Mouse (Mus musculus) liver, embryonic 12.5 days (tissue): ENCODE data around the gene Foxk1. TPM values are rescaled to one million over a fixed set of nuclear protein-coding genes. Genes with fewer than 3 reads are reported as not detected.
A peak's percentile ranks its signal among the peaks of the same experiment; 100 is the strongest.

ENCODE experiments used
- ATAC-seq: fragments of 200-750 bp; cut with Nextera tagmentation; 2 replicates; pipeline ENCODE4 v1.8.0; 2017; ENCODE audit warnings: moderate number of reproducible peaks, mild to moderate bottlenecking, moderate library complexity
- H3K27ac ChIP-seq: fragments of 300-500 bp; sonication (generic); 2 replicates; pipeline ENCODE4 v1.5.1; 2016; ENCODE audit warnings: mild to moderate bottlenecking
- H3K27me3 ChIP-seq: fragments of 300-500 bp; sonication (generic); replicated peaks from 2 replicates; pipeline ENCODE4 v1.6.1; 2016; ENCODE audit warnings: mild to moderate bottlenecking, moderate library complexity
- H3K36me3 ChIP-seq: fragments of 300-500 bp; sonication (generic); 2 replicates; pipeline ENCODE4 v1.6.1; 2016; ENCODE audit warnings: mild to moderate bottlenecking, moderate library complexity
- H3K4me1 ChIP-seq: fragments of 300-500 bp; sonication (generic); 2 replicates; pipeline ENCODE4 v1.6.1; 2016
- H3K4me2 ChIP-seq: fragments of 300-500 bp; sonication (generic); 2 replicates; pipeline ENCODE4 v1.6.1; 2016; ENCODE audit warnings: mild to moderate bottlenecking, moderate library complexity
- H3K4me3 ChIP-seq: fragments of 300-500 bp; sonication (generic); 2 replicates; pipeline ENCODE4 v1.5.1; 2016; ENCODE audit warnings: mild to moderate bottlenecking, moderate library complexity
- H3K9ac ChIP-seq: fragments of 300-500 bp; sonication (generic); 2 replicates; pipeline ENCODE4 v1.6.1; 2016; ENCODE audit warnings: mild to moderate bottlenecking, moderate library complexity
- H3K9me3 ChIP-seq: fragments of 300-500 bp; sonication (generic); replicated peaks from 2 replicates; pipeline ENCODE4 v1.6.1; 2016; ENCODE audit warnings: mild to moderate bottlenecking, moderate library complexity
- WGBS: fragments of 180-500 bp; shearing (Covaris S2); methylation state at CpG from one replicate; pipeline ENCODE4 v1.1.7; 2016; ENCODE audit not compliant: insufficient replicate concordance; 5-methylcytosine and 5-hydroxymethylcytosine counted together
- polyA plus RNA-seq: library from polyadenylated mRNA; unstranded; fragments of >200 nt; fragmentation: Nextera tagmentation; extraction: Ambion mirVana; gene quantifications from 2 replicates; pipeline ENCODE4 v1.2.1, GENCODE M21; 2016

Gene Foxk1
- polyA plus RNA-seq, 1 experiment from 2014 or later = 3.1 TPM

GRCm38 (mm10) chr5:142394602-142395252, 6.6 kb upstream of the Foxk1 start:
- Histone ChIP-seq H3K4me2 (no peak overlapping the region), H3K9me3 (no peaks in the 10 kb centered on the region)
- ATAC-seq = no peak

GRCm38 (mm10) chr5:142395909-142396308, 5.4 kb upstream of the Foxk1 start:
- Histone ChIP-seq H3K4me1 (peaks cover 16% of the 10 kb centered on the region), H3K4me3 (no peak overlapping the region), H3K9ac (no peak overlapping the region), H3K27me3 (no peaks in the 10 kb centered on the region), H3K27ac (no peak overlapping the region), H3K36me3 (no peaks in the 10 kb centered on the region), H3K4me2 (no peak overlapping the region), H3K9me3 (no peaks in the 10 kb centered on the region)
- no peak for ATAC-seq
- whole genome bisulfite sequencing = 55% methylated on average over 5 of the region's 5 CpGs

More at GRCm38 (mm10) chr5:142394602-142395252, 6.6 kb upstream of the Foxk1 start:
- H3K27me3 ChIP-seq = no peaks in the 10 kb centered on the region
- no peak overlapping the region for H3K4me3 ChIP-seq
- H3K27ac ChIP-seq = no peak overlapping the region
- H3K9ac ChIP-seq = no peak overlapping the region
- H3K36me3 ChIP-seq = no peaks in the 10 kb centered on the region
- WGBS = 79% methylated on average over 6 of the region's 6 CpGs
- peaks cover 5% of the 10 kb centered on the region for H3K4me1 ChIP-seq

- Histone ChIP-seq H3K4me1 (peaks cover 54% of the 10 kb centered on the region), H3K9me3 (no peaks in the 10 kb centered on the region), H3K27me3 (no peaks in the 10 kb centered on the region), H3K27ac (peak overlapping the region; percentile 67), H3K4me2 (peak overlapping the region; percentile 98), H3K9ac (peak overlapping the region; percentile 94), H3K4me3 (peak overlapping the region; percentile 94), H3K36me3 (peaks cover 8% of the 10 kb centered on the region; the same call in 1 of the 2 replicates)
- ATAC-seq = peak; percentile 18; the same call in 1 of the 2 replicates
- 10% methylated on average over 17 of the region's 17 CpGs for WGBS
Measured at GRCm38 (mm10) chr5:142400181-142400883, 965 bp upstream of the Foxk1 start.

GRCm38 (mm10) chr5:142401641-142402625, 636 bp downstream of the Foxk1 start:
- peak; percentile 73 for ATAC-seq
- Histone ChIP-seq H3K27me3 (no peaks in the 10 kb centered on the region), H3K4me1 (peaks cover 70% of the 10 kb centered on the region), H3K9me3 (no peaks in the 10 kb centered on the region), H3K36me3 (peaks cover 22% of the 10 kb centered on the region), H3K4me3 (peak overlapping the region; percentile 94), H3K9ac (peak overlapping the region; percentile 94), H3K27ac (peak overlapping the region; percentile 89), H3K4me2 (peak overlapping the region; percentile 98)
- 1% methylated on average over 65 of the region's 67 CpGs for WGBS

- Histone ChIP-seq H3K27ac (no peak overlapping the region), H3K4me2 (peak overlapping the region; percentile 98), H3K9ac (no peak overlapping the region), H3K4me3 (no peak overlapping the region), H3K9me3 (no peaks in the 10 kb centered on the region), H3K36me3 (peaks cover 30% of the 10 kb centered on the region), H3K27me3 (no peaks in the 10 kb centered on the region), H3K4me1 (peaks cover 78% of the 10 kb centered on the region)
- no peak for ATAC-seq
- WGBS = 59% methylated on average over 3 of the region's 3 CpGs
Measured at GRCm38 (mm10) chr5:142403694-142404093, 2.4 kb downstream of the Foxk1 start.

GRCm38 (mm10) chr5:142404307-142404706, 3.0 kb downstream of the Foxk1 start:
- H3K4me1 ChIP-seq = peaks cover 78% of the 10 kb centered on the region
- H3K4me2 ChIP-seq = no peak overlapping the region
- no peak for ATAC-seq
- no peak overlapping the region for H3K4me3 ChIP-seq
- H3K9me3 ChIP-seq = no peaks in the 10 kb centered on the region
- H3K9ac ChIP-seq = no peak overlapping the region
- H3K27ac ChIP-seq = no peak overlapping the region
- no peaks in the 10 kb centered on the region for H3K27me3 ChIP-seq
- H3K36me3 ChIP-seq = peaks cover 30% of the 10 kb centered on the region
- WGBS = 75% methylated on average over 1 of the region's 1 CpGs

GRCm38 (mm10) chr5:142405426-142405825, 4.1 kb downstream of the Foxk1 start:
- Histone ChIP-seq H3K27ac (no peak overlapping the region), H3K4me2 (no peak overlapping the region)

GRCm38 (mm10) chr5:142406401-142406800, 5.1 kb downstream of the Foxk1 start:
- Histone ChIP-seq H3K9me3 (no peaks in the 10 kb centered on the region), H3K4me2 (no peak overlapping the region), H3K27ac (no peak overlapping the region), H3K27me3 (no peaks in the 10 kb centered on the region), H3K4me3 (no peak overlapping the region), H3K4me1 (peaks cover 70% of the 10 kb centered on the region), H3K36me3 (peaks cover 30% of the 10 kb centered on the region), H3K9ac (no peak overlapping the region)
- WGBS = 66% methylated on average over 7 of the region's 7 CpGs
- no peak for ATAC-seq

More at GRCm38 (mm10) chr5:142405426-142405825, 4.1 kb downstream of the Foxk1 start:
- Histone ChIP-seq H3K4me3 (no peak overlapping the region), H3K9ac (no peak overlapping the region), H3K9me3 (no peaks in the 10 kb centered on the region), H3K4me1 (peaks cover 78% of the 10 kb centered on the region), H3K27me3 (no peaks in the 10 kb centered on the region), H3K36me3 (peaks cover 30% of the 10 kb centered on the region)
- no peak for ATAC-seq
- WGBS = 68% methylated on average over 6 of the region's 6 CpGs

GRCm38 (mm10) chr5:142406937-142407336, 5.6 kb downstream of the Foxk1 start:
- Histone ChIP-seq H3K4me3 (no peak overlapping the region), H3K9me3 (no peaks in the 10 kb centered on the region), H3K27ac (no peak overlapping the region), H3K4me2 (no peak overlapping the region), H3K36me3 (peaks cover 30% of the 10 kb centered on the region), H3K4me1 (peaks cover 68% of the 10 kb centered on the region), H3K27me3 (no peaks in the 10 kb centered on the region), H3K9ac (no peak overlapping the region)
- 70% methylated on average over 11 of the region's 11 CpGs for WGBS
- ATAC-seq = no peak

GRCm38 (mm10) chr5:142407381-142407780, 6.1 kb downstream of the Foxk1 start:
- ATAC-seq = no peak
- H3K36me3 ChIP-seq = peaks cover 30% of the 10 kb centered on the region
- H3K4me2 ChIP-seq = no peak overlapping the region
- WGBS = 76% methylated on average over 7 of the region's 7 CpGs
- no peak overlapping the region for H3K4me3 ChIP-seq
- no peak overlapping the region for H3K27ac ChIP-seq
- H3K9ac ChIP-seq = no peak overlapping the region
- H3K4me1 ChIP-seq = peaks cover 66% of the 10 kb centered on the region
- H3K27me3 ChIP-seq = no peaks in the 10 kb centered on the region
- no peaks in the 10 kb centered on the region for H3K9me3 ChIP-seq

- no peaks in the 10 kb centered on the region for H3K27me3 ChIP-seq
- H3K4me2 ChIP-seq = no peak overlapping the region
- no peak for ATAC-seq
- no peak overlapping the region for H3K27ac ChIP-seq
- H3K4me1 ChIP-seq = peaks cover 66% of the 10 kb centered on the region
- H3K36me3 ChIP-seq = peaks cover 30% of the 10 kb centered on the region
- no peak overlapping the region for H3K9ac ChIP-seq
- H3K9me3 ChIP-seq = no peaks in the 10 kb centered on the region
- H3K4me3 ChIP-seq = no peak overlapping the region
- 69% methylated on average over 6 of the region's 6 CpGs for WGBS
Measured at GRCm38 (mm10) chr5:142409169-142409568, 7.9 kb downstream of the Foxk1 start.
